Mouse (Mus musculus): Measurements from ENCODE around the gene Sdf4.
A peak's percentile ranks its signal among the peaks of the same experiment; 100 is the strongest.

Sdf4 gene

DNA sequence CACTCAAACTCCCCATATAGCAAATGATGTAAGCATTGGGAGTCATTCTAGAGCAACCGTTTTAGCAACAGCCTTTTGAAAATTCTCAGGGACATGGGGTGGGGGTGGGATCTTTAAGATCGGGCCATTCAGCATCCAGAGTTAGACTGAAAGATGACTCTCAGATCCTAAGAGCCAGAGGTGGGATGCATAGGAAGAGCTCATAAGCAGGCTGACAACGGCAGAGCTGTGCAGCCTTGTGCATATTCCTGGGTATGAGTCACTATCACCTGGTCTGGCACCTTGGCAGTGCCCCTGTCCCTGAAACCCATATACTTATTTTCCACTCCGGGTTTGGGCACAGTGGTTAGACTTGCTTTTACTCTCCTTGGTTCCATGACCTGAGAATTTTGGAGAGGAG is 60.4 kb downstream of the Sdf4 start:
- no peak for TF ChIP-seq CTCF (conservative IDR thresholded peaks at IDR 0.05; ENCODE audit: low read length)
- TF ChIP-seq POU5F1 (IDR thresholded peaks at IDR 0.05; ENCODE audit: borderline replicate concordance, low read length) = no peak
- TF ChIP-seq NANOG (IDR thresholded peaks at IDR 0.05; ENCODE audit: borderline replicate concordance, low read length) = no peak
- H3K27me3 ChIP-seq (ENCODE audit: insufficient read depth, low read length) = peaks cover 5% of the 10 kb centered on the region
- no peaks in the 10 kb centered on the region for H3K9me3 ChIP-seq (ENCODE audit: low read length)
- H3K36me3 ChIP-seq (ENCODE audit: insufficient read depth, low read length) = peaks cover 39% of the 10 kb centered on the region
- H3K4me3 ChIP-seq (replicated peaks; ENCODE audit: low read length) = no peak overlapping the region
- H3K4me1 ChIP-seq (replicated peaks; ENCODE audit: low read depth, low read length) = peaks cover 32% of the 10 kb centered on the region

DNA sequence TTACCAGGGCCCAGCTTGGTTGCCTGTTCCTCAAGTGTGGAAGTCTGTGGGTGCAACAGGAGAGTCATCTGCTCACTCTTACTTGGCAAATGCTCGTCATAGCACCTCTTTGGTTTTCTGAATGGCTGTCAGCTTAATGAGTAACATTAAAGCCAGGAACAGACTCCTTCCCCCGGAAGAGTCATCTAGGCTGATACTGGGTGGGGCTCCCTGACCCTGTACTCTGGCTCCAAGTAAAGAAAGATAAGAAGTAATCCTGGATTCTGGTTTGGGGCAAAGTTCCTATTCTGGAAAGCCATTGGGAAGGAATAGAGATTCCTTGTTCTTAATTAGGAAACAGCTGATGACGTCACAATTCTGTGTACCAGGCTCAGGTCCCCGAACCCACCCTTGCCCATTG is 61.5 kb downstream of the Sdf4 start:
- no peak for TF ChIP-seq CTCF (conservative IDR thresholded peaks at IDR 0.05; ENCODE audit: low read length)
- no peak for TF ChIP-seq POU5F1 (IDR thresholded peaks at IDR 0.05; ENCODE audit: borderline replicate concordance, low read length)
- H3K9me3 ChIP-seq (ENCODE audit: low read length) = no peaks in the 10 kb centered on the region
- peaks cover 43% of the 10 kb centered on the region for H3K4me1 ChIP-seq (replicated peaks; ENCODE audit: low read depth, low read length)
- no peak overlapping the region for H3K4me3 ChIP-seq (replicated peaks; ENCODE audit: low read length)
- peaks cover 39% of the 10 kb centered on the region for H3K36me3 ChIP-seq (ENCODE audit: insufficient read depth, low read length)
- H3K27me3 ChIP-seq (ENCODE audit: insufficient read depth, low read length) = 0 out of 2 replicates have a peak, but pooled peaks cover 2% of the 10 kb centered on the region

DNA sequence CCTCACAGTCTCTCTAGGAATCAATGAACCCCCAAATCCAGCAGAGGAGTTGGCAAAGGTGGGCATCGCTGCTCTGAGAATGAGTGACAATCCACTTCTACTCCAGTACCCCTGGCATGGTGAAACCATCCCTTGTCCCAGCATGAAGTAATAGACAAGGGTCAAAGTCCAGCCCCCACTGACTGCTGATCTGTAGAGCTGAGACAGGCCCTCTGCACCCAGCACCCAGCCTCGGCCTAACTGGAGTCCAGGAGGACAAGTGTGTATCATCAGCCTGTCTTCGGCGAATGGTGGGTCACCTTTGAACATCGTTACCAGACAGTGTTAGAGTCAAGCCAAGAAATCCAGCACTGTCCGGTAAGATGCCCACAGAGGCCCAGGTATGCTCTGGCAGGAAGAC is 61.9 kb downstream of the Sdf4 start:
- peaks cover 47% of the 10 kb centered on the region for H3K4me1 ChIP-seq (replicated peaks; ENCODE audit: low read depth, low read length)
- H3K27me3 ChIP-seq (ENCODE audit: insufficient read depth, low read length) = 0 out of 2 replicates have a peak, but pooled peaks cover 2% of the 10 kb centered on the region
- H3K4me3 ChIP-seq (replicated peaks; ENCODE audit: low read length) = no peak overlapping the region
- H3K9me3 ChIP-seq (ENCODE audit: low read length) = no peaks in the 10 kb centered on the region
- TF ChIP-seq NANOG (IDR thresholded peaks at IDR 0.05; ENCODE audit: borderline replicate concordance, low read length) = no peak
- H3K36me3 ChIP-seq (ENCODE audit: insufficient read depth, low read length) = peaks cover 39% of the 10 kb centered on the region

DNA sequence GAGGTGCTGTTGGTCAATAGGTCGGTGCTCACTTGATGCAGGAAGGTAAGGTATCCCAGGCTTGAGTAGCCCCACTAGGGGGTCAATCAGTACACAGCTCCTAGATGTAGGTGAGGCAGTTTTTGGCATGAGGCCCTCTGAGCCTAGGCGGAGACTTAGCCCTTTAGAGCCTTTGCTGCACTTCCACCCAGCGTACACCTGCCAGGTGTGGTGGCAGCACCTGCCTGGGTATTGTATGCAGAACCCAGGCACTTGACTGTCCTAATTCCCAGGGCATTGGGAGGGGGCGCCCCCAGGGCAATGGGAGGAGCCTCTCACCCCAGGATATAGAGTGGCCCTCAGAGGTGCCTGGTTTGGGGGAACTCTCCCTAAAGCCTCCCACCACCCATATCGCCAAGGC is 62.5 kb downstream of the Sdf4 start:
- H3K27me3 ChIP-seq (ENCODE audit: insufficient read depth, low read length) = 0 out of 2 replicates have a peak, but pooled peaks cover 2% of the 10 kb centered on the region
- no peak for TF ChIP-seq POU5F1 (IDR thresholded peaks at IDR 0.05; ENCODE audit: borderline replicate concordance, low read length)
- no peak for TF ChIP-seq CTCF (conservative IDR thresholded peaks at IDR 0.05; ENCODE audit: low read length)
- TF ChIP-seq NANOG (IDR thresholded peaks at IDR 0.05; ENCODE audit: borderline replicate concordance, low read length) = no peak
- peak overlapping the region; percentile 29; the same call in 1 of the 2 replicates for H3K4me3 ChIP-seq (replicated peaks; ENCODE audit: low read length)
- H3K9me3 ChIP-seq (ENCODE audit: low read length) = no peaks in the 10 kb centered on the region
- peaks cover 39% of the 10 kb centered on the region for H3K36me3 ChIP-seq (ENCODE audit: insufficient read depth, low read length)
- H3K4me1 ChIP-seq (replicated peaks; ENCODE audit: low read depth, low read length) = peaks cover 52% of the 10 kb centered on the region

DNA sequence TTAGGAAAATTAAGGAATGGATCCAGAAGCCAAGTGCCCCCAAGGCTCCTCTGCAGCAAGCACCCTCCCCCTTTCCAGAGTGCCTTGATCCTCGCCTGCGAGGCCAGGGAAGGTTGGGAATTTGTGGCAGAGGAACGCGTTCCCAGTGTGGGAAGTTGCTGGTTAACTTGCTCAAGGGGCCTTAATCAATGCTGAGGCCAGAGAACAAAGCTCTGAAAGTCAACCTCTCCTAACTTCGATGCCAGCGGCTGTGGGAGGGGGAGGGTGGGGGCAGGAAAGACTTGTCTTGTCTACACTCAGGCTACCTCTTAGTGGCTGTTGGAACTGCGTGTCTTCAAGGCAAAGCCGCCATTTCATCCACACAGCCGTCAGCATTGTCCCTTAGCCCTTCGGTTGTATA is 65.0 kb downstream of the Sdf4 start:
- no peaks in the 10 kb centered on the region for H3K27me3 ChIP-seq (ENCODE audit: insufficient read depth, low read length)
- H3K36me3 ChIP-seq (ENCODE audit: insufficient read depth, low read length) = peaks cover 39% of the 10 kb centered on the region
- no peak for TF ChIP-seq POU5F1 (IDR thresholded peaks at IDR 0.05; ENCODE audit: borderline replicate concordance, low read length)
- no peak for TF ChIP-seq CTCF (conservative IDR thresholded peaks at IDR 0.05; ENCODE audit: low read length)
- TF ChIP-seq NANOG (IDR thresholded peaks at IDR 0.05; ENCODE audit: borderline replicate concordance, low read length) = no peak
- peak overlapping the region; percentile 76; the same call in 1 of the 2 replicates for H3K4me3 ChIP-seq (replicated peaks; ENCODE audit: low read length)
- no peaks in the 10 kb centered on the region for H3K9me3 ChIP-seq (ENCODE audit: low read length)
- H3K4me1 ChIP-seq (replicated peaks; ENCODE audit: low read depth, low read length) = peaks cover 56% of the 10 kb centered on the region

DNA sequence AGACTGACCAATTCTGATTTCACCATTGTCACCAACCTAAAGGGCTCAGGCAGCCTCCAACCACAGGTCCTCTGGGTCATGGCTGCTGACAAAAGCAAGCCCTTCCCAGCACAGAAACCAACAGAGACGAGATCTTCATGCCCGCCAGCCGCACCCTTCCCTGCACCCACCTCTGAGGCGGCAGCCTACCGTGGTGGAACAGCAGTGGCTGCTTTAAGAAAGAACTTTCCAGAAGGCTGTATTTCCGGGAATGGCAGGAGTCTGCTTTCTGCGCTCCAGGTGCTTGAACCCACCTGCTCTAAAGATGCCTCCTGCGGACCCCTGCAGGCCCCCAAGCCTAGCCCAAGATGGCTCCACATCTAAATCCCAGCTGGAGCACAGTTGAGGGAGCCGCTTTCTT is 66.2 kb downstream of the Sdf4 start:
- Histone ChIP-seq H3K27me3 (ENCODE audit: insufficient read depth, low read length) (no peaks in the 10 kb centered on the region), H3K36me3 (ENCODE audit: insufficient read depth, low read length) (peaks cover 30% of the 10 kb centered on the region), H3K4me1 (replicated peaks; ENCODE audit: low read depth, low read length) (peaks cover 67% of the 10 kb centered on the region), H3K9me3 (ENCODE audit: low read length) (no peaks in the 10 kb centered on the region), H3K4me3 (replicated peaks; ENCODE audit: low read length) (peak overlapping the region; percentile 76)
- TF ChIP-seq POU5F1 (IDR thresholded peaks at IDR 0.05; ENCODE audit: borderline replicate concordance, low read length) (no peak), NANOG (IDR thresholded peaks at IDR 0.05; ENCODE audit: borderline replicate concordance, low read length) (no peak)

DNA sequence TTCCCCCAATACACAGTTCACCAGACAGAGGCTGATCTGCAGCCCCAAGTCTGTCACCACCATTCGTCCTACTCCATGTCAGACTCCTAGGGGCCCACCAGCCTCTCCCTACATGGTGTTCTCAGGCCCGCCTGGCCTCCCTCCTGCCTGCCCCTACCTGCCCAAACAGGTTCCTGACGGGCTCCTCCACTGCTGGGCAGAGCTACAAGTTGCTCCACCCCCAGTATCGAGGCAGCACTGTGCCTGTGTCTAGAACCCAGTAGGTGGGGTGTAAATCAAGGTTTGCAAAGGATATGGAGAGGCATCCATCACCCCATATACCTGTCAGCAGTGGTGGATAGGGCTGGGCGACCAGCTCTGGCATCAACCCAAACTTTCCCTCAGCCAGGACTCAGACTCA is 66.6 kb downstream of the Sdf4 start, which contains the start of gene Ttll10:
TSS of gene Ttll10 (minus strand) at position 154 of the 400 bp plus-strand sequence.
- Histone ChIP-seq H3K27me3 (ENCODE audit: insufficient read depth, low read length) (no peaks in the 10 kb centered on the region), H3K36me3 (ENCODE audit: insufficient read depth, low read length) (peaks cover 27% of the 10 kb centered on the region; the same call in 1 of the 2 replicates), H3K4me1 (replicated peaks; ENCODE audit: low read depth, low read length) (peaks cover 71% of the 10 kb centered on the region), H3K4me3 (replicated peaks; ENCODE audit: low read length) (peak within 1 kb of the TSS; percentile 76), H3K9me3 (ENCODE audit: low read length) (no peaks in the 10 kb centered on the region)
- TF ChIP-seq NANOG (IDR thresholded peaks at IDR 0.05; ENCODE audit: borderline replicate concordance, low read length) (no peak), POU5F1 (IDR thresholded peaks at IDR 0.05; ENCODE audit: borderline replicate concordance, low read length) (no peak), CTCF (conservative IDR thresholded peaks at IDR 0.05; ENCODE audit: low read length) (no peak)

DNA sequence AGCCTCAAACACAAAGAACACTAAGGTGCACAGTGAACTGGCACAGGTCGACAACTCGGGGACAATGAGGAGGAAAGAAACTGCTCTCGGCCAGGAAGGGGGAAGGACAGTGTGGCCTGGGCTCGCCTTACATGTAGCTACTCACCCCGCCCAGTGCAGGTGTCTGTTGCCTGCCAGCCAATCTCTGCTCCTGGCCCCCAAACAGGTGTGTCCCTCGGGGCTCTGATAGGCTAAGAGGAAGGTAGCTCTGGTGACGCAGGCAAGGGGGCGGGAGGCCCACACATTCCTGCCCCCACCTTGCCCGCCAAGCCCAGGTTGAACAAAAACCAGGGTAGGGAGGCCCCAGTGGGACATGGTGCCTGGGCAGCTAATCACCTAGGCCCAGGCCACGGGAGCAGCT is 67.0 kb downstream of the Sdf4 start:
- peaks cover 74% of the 10 kb centered on the region for H3K4me1 ChIP-seq (replicated peaks; ENCODE audit: low read depth, low read length)
- no peaks in the 10 kb centered on the region for H3K27me3 ChIP-seq (ENCODE audit: insufficient read depth, low read length)
- peak overlapping the region; percentile 76 for H3K4me3 ChIP-seq (replicated peaks; ENCODE audit: low read length)
- peaks cover 23% of the 10 kb centered on the region; the same call in 1 of the 2 replicates for H3K36me3 ChIP-seq (ENCODE audit: insufficient read depth, low read length)
- TF ChIP-seq CTCF (conservative IDR thresholded peaks at IDR 0.05; ENCODE audit: low read length) (no peak), NANOG (IDR thresholded peaks at IDR 0.05; ENCODE audit: borderline replicate concordance, low read length) (no peak), POU5F1 (IDR thresholded peaks at IDR 0.05; ENCODE audit: borderline replicate concordance, low read length) (no peak)
- H3K9me3 ChIP-seq (ENCODE audit: low read length) = no peaks in the 10 kb centered on the region

Data from E14TG2a.4 (cell line).